Mouse (Mus musculus): ENCODE results near the gene Acvr2b.

DNA sequence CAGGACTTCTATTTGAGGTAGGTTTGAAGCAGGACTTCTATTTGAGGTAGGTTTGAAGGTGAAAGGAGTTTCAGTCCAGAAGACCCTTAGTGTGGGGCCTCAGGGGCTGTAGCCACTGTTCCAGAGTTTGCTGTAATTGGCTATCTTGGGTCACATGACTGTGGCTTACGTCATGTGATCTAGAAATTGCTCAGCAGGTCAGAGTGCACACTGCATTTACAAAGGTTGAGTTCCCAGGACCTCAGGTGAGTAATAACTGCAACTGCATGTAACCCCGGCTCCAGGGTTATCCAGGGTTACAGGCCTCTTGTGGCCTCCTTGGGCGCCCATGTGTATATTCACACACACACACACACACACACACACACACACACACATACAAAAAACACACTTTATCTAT lies 33.6 kb upstream of the Acvr2b start:
- TF ChIP-seq CTCF (IDR thresholded peaks at IDR 0.05; ENCODE audit: borderline replicate concordance, insufficient read depth, low read length) (no peak), POLR2A (IDR thresholded peaks at IDR 0.05; ENCODE audit: low read depth, low read length) (no peak)
